Mouse (Mus musculus) ZHBTc4 (cell line): ENCODE measurements at regions not wholly inside any gene's neighbourhood (a gene's known extent, or its start where the extent isn't known, plus 50 kb on each side); places are given as distances from the start of the nearest gene placed in this dataset.

ENCODE experiments used
- DNase-seq: peaks from one replicate; pipeline ENCODE4 v3.0.0-alpha.2; 2011; ENCODE audit warnings: low read depth, low spot score

GRCm38 (mm10) chr19:51727665-51728064 is 536.4 kb upstream of the Ins1 start:
- no peak for DNase-seq

DNA sequence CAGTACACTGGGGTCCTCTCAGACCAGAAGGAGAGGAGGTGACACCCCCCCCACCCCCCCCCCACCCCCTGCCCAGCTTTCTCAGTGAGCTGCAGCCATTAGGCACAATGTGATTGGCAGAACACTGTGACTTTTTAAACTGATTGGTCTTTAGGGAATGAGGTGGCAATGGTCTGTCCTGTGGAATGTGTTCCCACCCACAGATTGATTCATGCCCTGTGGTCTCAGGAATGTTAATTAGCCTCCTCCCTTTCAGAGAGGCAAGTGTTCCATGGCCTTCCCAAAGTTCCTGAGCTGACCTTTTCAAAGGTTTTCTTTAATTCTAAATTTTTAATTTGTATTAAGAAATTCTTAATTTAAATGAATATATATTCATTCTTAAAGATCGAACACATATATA is 524.0 kb upstream of the Ins1 start:
- peak; percentile 70 for DNase-seq

GRCm38 (mm10) chr19:51741026-51741425 is 523.1 kb upstream of the Ins1 start:
- DNase-seq, result peak; percentile 77

- peak; percentile 56 for DNase-seq
These were observed 521.9 kb upstream of the Ins1 start for GRCm38 (mm10) chr19:51742211-51742610.

DNA sequence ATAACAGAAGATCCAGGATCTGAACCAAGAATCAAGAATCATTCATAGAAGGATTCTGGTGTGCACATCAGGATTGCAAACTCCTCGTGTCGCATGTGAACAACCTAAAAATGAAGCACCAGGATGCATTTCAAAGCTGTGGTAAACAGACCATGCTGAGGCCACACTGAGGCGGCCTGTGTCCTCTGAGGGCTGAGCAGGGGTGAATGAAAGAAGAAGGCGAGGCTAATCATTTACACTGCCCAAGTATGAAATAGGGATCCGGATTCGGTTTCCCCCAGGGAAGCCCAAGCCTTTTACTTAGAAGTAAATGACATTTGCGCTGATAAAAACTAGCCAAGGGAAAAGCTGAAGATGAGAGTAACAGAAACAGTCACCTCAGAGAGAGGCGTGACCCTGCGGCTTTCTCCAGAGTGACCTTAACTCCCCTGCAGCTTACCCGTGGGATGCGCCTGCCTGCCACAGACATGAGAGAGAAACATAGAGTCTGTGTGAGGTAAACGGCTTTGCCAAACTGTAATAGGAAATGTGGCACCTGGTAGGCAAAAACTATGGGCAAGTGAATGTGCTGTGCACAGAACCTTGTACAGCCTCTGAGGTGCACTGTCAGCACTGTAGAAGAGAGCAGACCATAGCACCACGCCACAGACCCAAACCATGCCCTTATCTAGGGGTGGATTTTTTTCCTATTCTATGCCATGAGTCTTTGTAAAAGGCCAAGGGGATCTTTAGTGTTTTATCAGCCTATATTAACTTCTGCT is 490.1 kb upstream of the Ins1 start:
- DNase-seq, result no peak
